Mouse (Mus musculus) bone marrow, adult 2 months (tissue): ENCODE measurements around the gene Pacs1.

Experiments
- CTCF ChIP-seq: fragments of 200-500 bp; IDR thresholded peaks from 2 replicates; pipeline ENCODE4 v1.5.1; 2011; ENCODE audit warnings: low read length, control low read depth; ENCODE audit not compliant: control insufficient read depth, insufficient read depth
- POLR2A ChIP-seq: fragments of 200-500 bp; IDR thresholded peaks from 2 replicates; pipeline ENCODE4 v1.6.1; 2011; ENCODE audit warnings: low read depth, mild to moderate bottlenecking, control low read depth, low read length, borderline replicate concordance; ENCODE audit not compliant: control insufficient read depth

- TF ChIP-seq CTCF (no peak), POLR2A (no peak)
These were observed 183.6 kb downstream of the Pacs1 start for GRCm38 (mm10) chr19:5089324-5089723.
